Mouse (Mus musculus) liver, postnatal 0 days (tissue): ENCODE measurements around the gene Sec62.

ENCODE experiments used
- CTCF ChIP-seq: sonication (generic); IDR thresholded peaks from 2 replicates; pipeline ENCODE4 v1.5.1; 2016; ENCODE audit warnings: antibody characterized with exemption, low read depth
- EP300 ChIP-seq: IDR thresholded peaks from 2 replicates; pipeline ENCODE4 v1.6.1; 2016; ENCODE audit warnings: antibody characterized with exemption, low read depth, mild to moderate bottlenecking

- TF ChIP-seq EP300, result no peak
- TF ChIP-seq CTCF, result no peak
These were observed 75.5 kb downstream of the Sec62 start for GRCm38 (mm10) chr3:30868176-30868575.
